Mouse (Mus musculus) frontal cortex, adult 2 months (tissue): ENCODE measurements around the gene Zfr2. TPM values are rescaled to one million over a fixed set of nuclear protein-coding genes. Genes with fewer than 3 reads are reported as not detected.
A peak's percentile ranks its signal among the peaks of the same experiment; 100 is the strongest.

Experiments used
- DNase-seq, 2 experiments: peaks; one replicate each; pipeline ENCODE4 v3.0.0; 2022; ENCODE audit warnings: low spot score in 1 of 2; ENCODE audit errors: extremely low spot score in 1 of 2
- polyA plus RNA-seq: library from polyadenylated mRNA; depleted of rRNA; stranded (reverse); fragments of >200 nt; gene quantifications from 2 replicates; pipeline ENCODE4 v1.2.3, GENCODE M21; 2012

Gene Zfr2
- polyA plus RNA-seq, 1 experiment = 95.9 TPM

- no peak for DNase-seq
Observed at GRCm38 (mm10) chr10:81284189-81284588, 51.2 kb downstream of the Zfr2 start.

GRCm38 (mm10) chr10:81284719-81285118 lies 51.8 kb downstream of the Zfr2 start:
- DNase-seq = no peak

- DNase-seq = peak in 1 of 2 experiments; percentile 86
Observed at GRCm38 (mm10) chr10:81285694-81286450, 52.9 kb downstream of the Zfr2 start.

GRCm38 (mm10) chr10:81286586-81286985 lies 53.6 kb downstream of the Zfr2 start:
- no peak for DNase-seq

- DNase-seq = peak in 1 of 2 experiments; percentile 62
Observed at GRCm38 (mm10) chr10:81287513-81288157, 54.7 kb downstream of the Zfr2 start.

DNA sequence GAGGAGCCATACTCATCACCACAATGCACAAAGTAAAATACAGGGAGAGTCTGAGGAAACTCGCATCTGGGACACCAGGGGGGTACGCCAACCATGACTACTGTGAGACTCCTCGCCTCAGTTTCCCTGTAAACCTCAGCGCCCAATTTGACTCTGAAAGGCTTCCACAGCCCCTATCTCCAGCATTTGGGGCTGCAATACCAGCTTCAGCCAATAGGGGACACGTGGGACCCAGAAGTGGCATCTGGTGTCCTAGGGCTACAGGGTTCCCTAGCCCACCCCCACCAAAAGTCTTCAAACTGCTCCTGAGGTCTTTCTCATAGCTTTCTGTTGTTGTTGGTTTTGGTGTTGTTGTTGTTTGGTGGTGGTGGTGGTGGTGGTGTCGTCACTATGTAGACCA lies 55.6 kb downstream of the Zfr2 start:
- DNase-seq = no peak

DNA sequence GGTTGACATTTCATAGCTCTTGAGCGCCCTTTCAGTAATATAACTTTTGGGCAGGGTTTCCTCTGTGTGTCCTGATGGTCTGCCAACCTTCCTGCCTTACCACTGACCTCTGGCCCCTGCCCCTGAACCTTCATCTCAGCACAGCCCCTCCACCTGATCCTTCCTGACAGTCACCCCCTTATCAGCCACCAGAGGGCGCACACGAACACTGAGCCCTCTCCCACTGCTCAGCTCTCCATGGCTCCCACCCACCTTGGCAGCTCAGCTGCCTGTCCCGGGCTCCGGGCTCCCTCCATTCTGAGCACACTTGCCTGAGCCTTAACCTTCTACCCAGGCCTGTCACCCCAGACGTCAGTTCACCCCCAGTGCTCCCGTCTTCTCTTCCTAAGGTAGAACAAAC lies 56.3 kb downstream of the Zfr2 start:
- DNase-seq = peak in 1 of 2 experiments; percentile 72

DNA sequence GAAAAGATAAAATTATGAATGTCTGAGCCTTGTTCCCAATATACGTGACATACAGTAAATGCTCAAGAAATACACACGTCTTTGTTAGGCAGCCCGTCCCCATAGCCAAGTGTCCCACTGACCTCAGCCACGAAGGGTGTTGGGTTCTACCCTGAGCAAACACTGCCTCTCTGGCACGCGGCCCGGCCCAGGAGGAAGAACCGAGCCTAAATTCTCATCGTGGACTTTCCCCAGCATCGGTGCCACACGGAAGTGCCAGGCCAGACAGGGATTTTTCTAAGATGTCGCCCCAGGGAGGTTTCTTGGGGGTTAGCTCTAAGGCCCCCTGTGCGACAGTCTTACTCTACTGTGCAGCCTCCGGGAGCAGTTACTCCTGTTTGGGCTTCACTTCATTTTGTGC lies 56.9 kb downstream of the Zfr2 start:
- DNase-seq = no peak

GRCm38 (mm10) chr10:81290698-81291460 lies 57.9 kb downstream of the Zfr2 start:
- DNase-seq = peak in 1 of 2 experiments; percentile 4

DNA sequence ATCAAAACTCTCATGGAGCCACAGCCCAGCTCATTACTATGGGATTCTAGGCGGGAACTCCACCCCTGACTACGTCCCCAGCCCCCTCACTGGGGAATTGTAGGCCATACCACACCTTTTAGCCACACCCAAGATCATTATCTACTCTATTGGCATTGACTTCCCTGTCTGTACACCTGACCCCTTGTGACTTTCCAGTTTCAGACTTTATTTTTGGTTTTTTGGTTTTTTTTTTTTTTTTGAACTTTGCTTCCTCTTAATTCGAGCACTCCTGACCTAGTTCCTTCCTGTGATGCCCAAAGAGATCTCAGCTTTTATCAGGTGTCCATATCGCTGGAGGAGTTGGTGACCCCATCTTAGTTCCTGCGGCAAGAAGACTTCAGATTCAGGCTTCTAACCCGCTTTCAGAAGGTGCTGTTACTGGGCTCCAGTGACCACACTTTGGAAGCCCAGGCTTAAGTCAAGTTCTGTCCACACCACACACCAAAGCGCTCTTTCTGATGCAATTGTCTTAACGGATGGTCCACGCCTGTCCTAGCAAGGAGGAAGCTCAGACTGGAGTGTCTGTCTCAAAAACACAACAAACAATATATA lies 58.7 kb downstream of the Zfr2 start, which contains the start of gene Tjp3:
Tjp3 (minus strand) TSS at position 71 of the 594 bp plus-strand sequence.
- peak in 1 of 2 experiments; percentile 5 for DNase-seq

DNA sequence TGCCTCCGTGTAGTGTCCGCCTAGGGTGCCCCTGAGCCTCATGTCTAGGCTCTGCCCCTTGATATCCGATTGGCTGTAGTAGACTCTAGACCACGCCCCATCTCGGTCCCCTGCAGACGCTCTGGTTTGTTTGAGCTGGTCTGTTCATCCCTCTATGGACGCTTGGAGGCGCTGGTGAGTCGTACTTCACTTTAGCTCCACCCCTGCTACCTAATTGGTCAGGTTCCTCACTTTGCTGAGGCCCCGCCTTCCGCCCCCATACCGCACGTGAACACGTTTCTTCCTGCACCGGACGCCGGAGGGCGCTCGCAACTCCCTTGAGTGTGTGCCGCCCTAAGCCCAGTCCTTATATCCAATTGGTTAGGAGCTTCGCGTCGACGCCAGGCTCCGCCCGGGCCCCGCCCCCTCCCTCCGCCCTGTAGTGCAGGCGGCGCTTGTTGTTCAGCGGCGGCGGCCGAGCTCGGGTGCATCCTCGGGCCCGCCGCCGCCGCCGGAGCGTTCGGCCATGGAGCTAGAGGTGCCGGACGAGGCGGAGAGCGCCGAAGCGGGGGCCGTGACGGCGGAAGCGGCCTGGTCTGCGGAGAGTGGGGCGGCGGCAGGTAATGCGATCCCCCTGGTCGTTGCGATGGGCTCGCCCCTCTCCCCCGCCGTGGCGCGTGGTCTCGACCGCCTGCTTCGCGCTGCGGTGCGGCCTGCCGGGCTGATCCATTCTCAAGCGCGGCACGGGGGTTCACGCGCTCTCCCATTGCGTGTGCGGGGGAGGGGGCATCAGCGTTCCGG lies 59.8 kb downstream of the Zfr2 start, which contains the start of gene Pip5k1c:
Pip5k1c (plus strand) TSS at position 410 of the 780 bp plus-strand sequence.
- peak in 1 of 2 experiments; percentile 100 for DNase-seq

DNA sequence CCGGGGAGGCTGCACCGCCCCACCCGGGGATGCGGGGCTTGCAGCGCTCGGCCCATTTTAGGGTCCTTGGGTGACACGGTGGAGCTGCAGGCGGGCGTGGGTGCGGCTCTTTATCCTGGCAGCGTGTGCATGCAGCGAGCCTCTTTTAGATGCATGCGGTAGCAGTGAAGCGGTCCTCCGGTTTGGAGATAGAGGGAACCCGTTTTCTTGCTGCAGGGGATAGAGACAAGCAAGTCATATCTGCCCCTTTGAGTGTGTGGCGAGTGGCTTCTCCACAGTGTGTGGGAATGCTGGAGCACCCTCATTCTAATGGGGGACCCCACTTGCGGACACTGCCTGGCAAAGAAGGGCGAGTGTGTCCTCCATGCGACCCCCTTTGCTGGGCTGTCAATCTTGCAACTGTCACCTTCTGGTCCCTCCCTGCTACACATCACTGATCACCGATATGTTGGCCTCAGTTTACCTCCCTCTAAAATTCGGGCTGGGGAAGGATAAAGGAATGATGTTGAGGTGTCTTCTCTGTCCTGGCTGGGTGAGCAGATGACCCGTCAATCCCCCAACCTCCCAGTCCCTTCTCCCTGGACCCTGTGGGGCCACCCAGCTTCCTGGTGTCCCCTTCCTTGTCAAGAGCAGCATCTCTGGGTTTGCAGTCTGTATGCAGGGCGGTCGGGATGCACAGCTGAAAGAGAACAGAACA lies 60.5 kb downstream of the Zfr2 start:
- DNase-seq = no peak

DNA sequence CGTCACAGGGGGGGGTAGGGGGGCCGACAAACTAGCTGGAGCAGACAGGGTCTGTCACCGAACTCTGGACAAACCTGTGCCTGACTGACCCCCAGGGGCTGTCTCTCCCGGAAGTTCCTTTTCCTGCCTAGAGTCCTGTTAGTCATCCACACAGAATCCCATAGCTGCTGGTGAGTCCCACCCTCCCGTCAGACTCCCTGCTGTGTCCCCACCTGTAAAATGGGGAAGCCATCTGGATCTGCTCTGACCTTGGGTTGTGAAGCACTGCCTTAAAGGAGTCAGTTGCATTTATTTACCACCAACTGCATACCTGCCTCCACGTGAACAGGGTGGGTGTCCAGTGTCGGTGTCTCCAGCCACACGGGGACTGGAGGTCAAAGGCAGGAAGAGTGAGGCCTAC lies 61.5 kb downstream of the Zfr2 start:
- DNase-seq = no peak

GRCm38 (mm10) chr10:81295185-81295584 lies 62.2 kb downstream of the Zfr2 start:
- peak in 1 of 2 experiments; percentile 75 for DNase-seq

DNA sequence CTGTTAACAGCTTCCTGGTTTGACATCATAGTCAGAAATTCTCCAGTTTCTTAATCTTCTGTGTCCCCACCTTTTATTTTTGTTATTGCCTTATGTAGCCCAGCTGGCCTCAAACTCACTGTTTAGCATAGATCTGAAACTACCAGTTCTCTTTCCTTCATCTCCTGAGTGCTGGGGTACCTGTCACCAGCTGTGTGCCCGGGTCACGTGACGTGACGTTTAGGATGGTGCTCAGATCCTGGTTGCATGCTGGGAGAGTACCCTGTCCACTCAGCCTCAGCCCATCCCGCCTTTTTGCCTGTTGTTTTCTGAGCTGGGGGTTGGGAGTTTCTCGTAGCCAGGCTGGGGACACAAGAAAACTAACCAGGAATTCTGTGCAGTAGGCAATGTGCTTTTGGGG lies 64.3 kb downstream of the Zfr2 start:
- DNase-seq = no peak

GRCm38 (mm10) chr10:81297845-81298244 lies 64.9 kb downstream of the Zfr2 start:
- DNase-seq = peak in 1 of 2 experiments; percentile 3

GRCm38 (mm10) chr10:81298369-81299100 lies 65.6 kb downstream of the Zfr2 start:
- peak in 1 of 2 experiments; percentile 2 for DNase-seq

DNA sequence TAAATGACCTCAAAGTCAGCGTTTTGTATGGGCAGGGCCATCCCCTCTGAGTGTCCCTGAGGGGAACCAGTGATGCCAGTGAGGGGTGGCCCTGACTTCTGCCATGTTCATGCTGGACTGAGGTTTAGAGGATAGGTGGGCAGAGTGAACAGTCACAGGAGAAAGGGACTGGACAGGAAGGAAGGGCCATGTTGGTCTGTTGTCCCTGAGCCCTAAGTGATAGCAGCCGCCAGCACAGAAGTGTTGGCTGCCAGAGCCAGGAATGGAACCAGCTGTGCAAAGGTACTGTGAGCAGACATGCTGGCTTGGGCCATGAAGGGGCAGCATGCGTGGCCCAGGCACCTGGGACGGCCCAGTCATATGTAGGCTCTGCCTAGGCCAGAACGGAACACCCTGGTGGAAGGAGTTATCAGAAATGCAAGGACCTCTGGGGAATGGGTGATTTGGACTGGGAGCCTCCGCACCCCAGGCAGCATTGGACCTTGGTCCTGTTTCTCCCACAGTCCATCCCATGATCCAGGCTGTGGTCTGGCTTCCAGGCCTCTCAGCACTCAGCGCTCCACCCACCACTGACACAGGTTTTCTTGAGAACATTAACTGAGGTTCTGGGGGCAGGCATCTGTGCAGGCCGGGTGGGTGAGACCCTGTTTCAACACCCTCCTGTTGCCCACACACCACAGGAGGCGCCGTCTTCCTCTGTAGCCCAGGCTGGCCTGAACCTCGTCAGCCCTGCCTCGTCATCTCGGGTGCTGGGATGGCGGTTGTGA lies 66.8 kb downstream of the Zfr2 start:
- no peak for DNase-seq
